Mouse (Mus musculus): ENCODE measurements around the gene Pdzrn4. TPM values are rescaled to one million over a fixed set of nuclear protein-coding genes. Genes with fewer than 3 reads are reported as not detected.

Gene Pdzrn4
- polyA plus RNA-seq, 1 experiment from 2014 or later = 0.06 TPM

DNA sequence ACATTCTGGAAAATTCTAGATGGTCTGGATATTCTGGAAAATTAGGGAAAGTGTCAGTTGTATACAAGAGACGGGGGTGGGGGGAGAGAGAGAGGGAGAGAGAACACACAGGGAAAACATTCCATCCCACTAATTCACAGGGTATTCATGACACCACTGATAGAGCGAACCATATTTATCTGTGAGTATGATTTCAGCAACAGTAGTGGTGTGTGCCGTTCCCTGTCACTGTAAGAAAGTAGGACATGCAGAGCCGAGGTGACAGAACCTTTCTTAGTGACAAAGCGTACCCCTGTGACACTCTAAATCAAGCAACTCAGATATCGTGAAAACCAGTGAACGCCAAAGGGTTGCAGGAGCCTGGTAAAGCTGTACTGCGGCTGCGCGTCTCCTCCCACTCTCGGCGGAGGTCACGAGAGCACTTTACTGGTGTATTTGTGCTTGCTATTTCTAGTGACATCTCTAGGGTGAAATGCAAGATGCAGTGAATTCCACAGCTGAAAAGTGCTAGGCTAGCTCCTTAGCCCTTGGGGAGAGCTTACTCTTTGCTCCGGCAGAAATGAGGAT, 237.4 kb downstream of the Pdzrn4 start:
- H3K36me3 ChIP-seq (replicated peaks) = no peaks in the 10 kb centered on the region
- WGBS (ENCODE audit: insufficient replicate concordance) = 80% methylated on average over 14 of the region's 14 CpGs

DNA sequence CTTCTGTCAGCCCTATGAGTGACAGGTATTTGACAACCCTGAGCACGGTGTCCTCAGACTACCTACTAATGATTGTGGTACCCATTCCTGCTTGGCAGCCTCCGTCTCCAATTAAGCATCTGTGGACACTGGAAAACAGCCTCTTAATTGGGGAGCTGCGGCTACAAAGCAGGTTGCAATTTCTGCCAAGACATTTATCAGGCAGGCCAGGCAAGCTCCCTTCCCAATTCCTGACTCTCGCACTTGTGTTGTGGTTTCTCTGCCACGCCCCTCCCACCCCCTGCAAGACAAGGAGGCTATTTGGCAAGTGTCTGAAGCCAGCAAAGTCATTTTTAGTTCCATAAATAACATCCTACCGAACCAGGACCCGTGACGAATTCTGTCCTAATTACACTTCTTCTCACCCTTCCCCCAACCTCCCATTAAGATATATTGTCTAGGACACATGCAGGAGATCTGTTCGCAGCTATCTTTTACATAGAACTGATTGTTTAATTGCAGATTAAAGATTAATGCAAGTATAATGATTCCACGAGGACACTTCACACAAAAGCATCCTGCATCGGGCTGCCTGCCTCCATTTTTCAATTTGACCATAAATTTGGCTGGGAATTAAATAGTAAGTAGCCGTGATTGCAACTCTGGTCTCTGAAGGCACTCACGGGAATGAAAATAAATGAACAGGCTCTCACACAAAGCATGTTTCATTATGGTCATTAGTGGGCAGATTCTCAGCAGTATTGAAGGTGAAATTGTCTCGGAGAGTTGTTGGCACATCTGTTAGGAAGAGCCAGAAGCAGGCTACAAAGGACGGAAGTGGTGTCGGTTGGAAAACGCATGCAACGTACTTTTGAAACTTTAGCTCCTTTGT, 243.8 kb downstream of the Pdzrn4 start:
- WGBS (ENCODE audit: insufficient replicate concordance) = 51% methylated on average over 18 of the region's 18 CpGs
- Histone ChIP-seq H3K4me1 (replicated peaks) (no peaks in the 10 kb centered on the region), H3K9me3 (replicated peaks) (no peaks in the 10 kb centered on the region), H3K36me3 (replicated peaks) (no peaks in the 10 kb centered on the region), H3K4me2 (no peak overlapping the region), H3K27me3 (no peaks in the 10 kb centered on the region), H3K27ac (replicated peaks) (no peak overlapping the region), H3K9ac (no peak overlapping the region), H3K4me3 (replicated peaks) (no peak overlapping the region)
- no peak for ATAC-seq (ENCODE audit: insufficient read depth)

More for the DNA sequence above, 237.4 kb downstream of the Pdzrn4 start:
- ATAC-seq (ENCODE audit: insufficient read depth) = no peak
- Histone ChIP-seq H3K4me1 (replicated peaks) (no peaks in the 10 kb centered on the region), H3K27ac (replicated peaks) (no peak overlapping the region), H3K9me3 (replicated peaks) (no peaks in the 10 kb centered on the region), H3K4me2 (no peak overlapping the region), H3K9ac (no peak overlapping the region), H3K4me3 (replicated peaks) (no peak overlapping the region), H3K27me3 (no peaks in the 10 kb centered on the region)

DNA sequence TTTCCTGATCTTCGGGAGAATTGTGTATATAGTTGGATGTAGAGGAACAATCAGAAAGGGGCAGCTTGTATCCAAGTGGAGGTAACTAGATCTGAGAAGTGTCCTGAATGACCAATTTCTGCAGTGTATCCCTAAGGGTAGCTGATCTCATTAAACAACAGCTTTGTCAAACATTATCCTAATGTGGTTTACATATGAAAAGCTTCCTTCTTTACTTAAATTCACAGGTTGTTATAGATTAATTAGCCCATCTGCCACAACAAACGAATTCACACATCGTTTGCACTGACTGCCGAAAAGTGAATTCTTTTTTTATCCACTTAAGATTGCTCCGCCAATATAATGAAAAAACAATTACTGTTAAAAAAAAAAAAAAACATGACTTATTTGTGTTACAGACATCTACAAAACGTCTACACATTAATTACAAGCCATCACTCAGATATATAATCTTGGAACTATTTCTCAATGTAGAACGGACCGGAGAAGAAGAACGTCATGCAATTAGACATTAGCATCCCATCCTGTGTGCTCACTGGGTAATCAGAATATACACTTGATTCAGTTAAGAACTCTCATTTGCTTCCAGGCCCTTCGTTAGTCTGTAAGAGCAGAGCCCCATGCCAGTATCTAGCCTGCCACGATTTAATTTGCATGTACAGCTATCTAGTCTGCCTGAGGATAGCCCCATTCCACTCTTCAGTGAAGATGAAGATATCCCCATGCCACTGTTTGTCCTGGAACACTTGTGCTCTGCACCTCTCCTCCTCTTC, 274.8 kb downstream of the Pdzrn4 start:
- Histone ChIP-seq H3K4me2 (no peak overlapping the region), H3K4me3 (replicated peaks) (no peak overlapping the region), H3K4me1 (replicated peaks) (no peaks in the 10 kb centered on the region), H3K27ac (replicated peaks) (no peak overlapping the region), H3K9me3 (replicated peaks) (no peaks in the 10 kb centered on the region; the same call in 1 of the 2 replicates), H3K36me3 (replicated peaks) (no peaks in the 10 kb centered on the region), H3K27me3 (no peaks in the 10 kb centered on the region), H3K9ac (no peak overlapping the region)
- ATAC-seq (ENCODE audit: insufficient read depth) = no peak
- 63% methylated on average over 11 of the region's 11 CpGs for WGBS (ENCODE audit: insufficient replicate concordance)

DNA sequence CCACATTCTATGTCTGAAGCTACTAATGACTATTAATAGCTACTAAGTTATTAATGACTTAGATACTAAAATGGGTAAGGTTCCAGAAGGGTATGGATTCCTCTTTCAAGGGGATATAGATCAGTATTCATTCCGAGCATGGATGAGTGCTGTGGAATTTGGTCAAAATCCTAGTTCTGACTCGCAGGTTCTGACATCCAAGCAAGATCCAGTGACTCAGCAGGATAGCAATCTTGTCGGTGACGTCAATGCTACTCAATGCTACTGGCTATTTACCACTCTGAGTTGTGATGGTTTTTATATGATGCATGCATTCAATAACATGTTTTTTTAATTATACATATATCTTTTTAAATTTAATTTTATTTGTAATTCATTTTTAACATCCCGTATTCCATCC, 279.4 kb downstream of the Pdzrn4 start:
- no peaks in the 10 kb centered on the region for H3K27me3 ChIP-seq
- no peaks in the 10 kb centered on the region; the same call in 1 of the 2 replicates for H3K9me3 ChIP-seq (replicated peaks)
- H3K9ac ChIP-seq = no peak overlapping the region
- H3K4me1 ChIP-seq (replicated peaks) = no peaks in the 10 kb centered on the region
- WGBS (ENCODE audit: insufficient replicate concordance) = 58% methylated on average over 5 of the region's 5 CpGs
- H3K27ac ChIP-seq (replicated peaks) = no peak overlapping the region
- ATAC-seq (ENCODE audit: insufficient read depth) = no peak
- H3K36me3 ChIP-seq (replicated peaks) = no peaks in the 10 kb centered on the region
- no peak overlapping the region for H3K4me3 ChIP-seq (replicated peaks)
- H3K4me2 ChIP-seq = no peak overlapping the region

DNA sequence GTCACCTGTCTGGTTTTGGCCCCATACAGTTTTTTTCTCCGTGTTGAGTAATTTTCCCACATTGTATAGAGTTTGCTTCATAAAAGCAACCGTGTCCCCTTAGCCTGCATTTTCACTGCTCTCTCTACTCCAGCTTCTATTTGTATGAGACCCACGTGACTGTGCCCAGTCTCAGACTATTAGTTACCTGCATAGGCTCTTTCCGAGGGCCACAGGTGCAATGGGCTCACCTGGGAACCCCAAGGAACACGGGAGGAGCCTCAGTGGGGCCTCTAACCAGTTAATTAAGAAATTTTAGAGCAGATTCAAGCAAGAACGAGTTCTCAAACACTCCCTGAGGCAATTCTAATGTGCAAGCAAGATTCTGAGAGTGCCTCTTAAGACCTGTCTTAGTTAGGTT, 281.7 kb downstream of the Pdzrn4 start:
- Histone ChIP-seq H3K27ac (replicated peaks) (no peak overlapping the region), H3K4me3 (replicated peaks) (no peak overlapping the region), H3K27me3 (no peaks in the 10 kb centered on the region), H3K9me3 (replicated peaks) (no peaks in the 10 kb centered on the region; the same call in 1 of the 2 replicates), H3K36me3 (replicated peaks) (no peaks in the 10 kb centered on the region), H3K4me1 (replicated peaks) (no peaks in the 10 kb centered on the region), H3K9ac (no peak overlapping the region), H3K4me2 (no peak overlapping the region)
- ATAC-seq (ENCODE audit: insufficient read depth) = no peak
- 45% methylated on average over 6 of the region's 6 CpGs for WGBS (ENCODE audit: insufficient replicate concordance)

DNA sequence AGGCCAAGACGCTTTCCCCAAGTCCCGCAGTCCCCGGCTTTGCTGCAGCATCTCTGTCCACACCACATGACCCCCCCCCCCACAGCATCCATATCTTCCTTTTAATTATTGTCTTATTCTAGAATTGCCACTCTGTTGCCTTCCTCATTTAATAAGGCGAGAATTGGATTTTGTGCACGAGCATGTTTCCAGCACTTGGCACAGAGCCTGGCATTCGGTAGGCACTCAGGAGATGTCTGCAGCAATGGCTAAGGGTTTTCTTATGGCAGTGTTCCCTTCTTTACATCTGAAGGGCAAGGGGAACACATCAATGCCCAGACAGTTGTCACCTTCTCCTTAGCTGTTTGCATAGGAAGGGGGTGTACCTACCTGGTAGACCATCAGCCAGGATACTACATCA, 282.9 kb downstream of the Pdzrn4 start:
- WGBS (ENCODE audit: insufficient replicate concordance) = 74% methylated on average over 6 of the region's 6 CpGs
- H3K4me1 ChIP-seq (replicated peaks) = no peaks in the 10 kb centered on the region
- no peak overlapping the region for H3K4me3 ChIP-seq (replicated peaks)
- H3K27ac ChIP-seq (replicated peaks) = no peak overlapping the region
- H3K36me3 ChIP-seq (replicated peaks) = no peaks in the 10 kb centered on the region
- ATAC-seq (ENCODE audit: insufficient read depth) = no peak
- H3K9me3 ChIP-seq (replicated peaks) = no peaks in the 10 kb centered on the region; the same call in 1 of the 2 replicates
- H3K27me3 ChIP-seq = no peaks in the 10 kb centered on the region
- no peak overlapping the region for H3K9ac ChIP-seq
- H3K4me2 ChIP-seq = no peak overlapping the region

DNA sequence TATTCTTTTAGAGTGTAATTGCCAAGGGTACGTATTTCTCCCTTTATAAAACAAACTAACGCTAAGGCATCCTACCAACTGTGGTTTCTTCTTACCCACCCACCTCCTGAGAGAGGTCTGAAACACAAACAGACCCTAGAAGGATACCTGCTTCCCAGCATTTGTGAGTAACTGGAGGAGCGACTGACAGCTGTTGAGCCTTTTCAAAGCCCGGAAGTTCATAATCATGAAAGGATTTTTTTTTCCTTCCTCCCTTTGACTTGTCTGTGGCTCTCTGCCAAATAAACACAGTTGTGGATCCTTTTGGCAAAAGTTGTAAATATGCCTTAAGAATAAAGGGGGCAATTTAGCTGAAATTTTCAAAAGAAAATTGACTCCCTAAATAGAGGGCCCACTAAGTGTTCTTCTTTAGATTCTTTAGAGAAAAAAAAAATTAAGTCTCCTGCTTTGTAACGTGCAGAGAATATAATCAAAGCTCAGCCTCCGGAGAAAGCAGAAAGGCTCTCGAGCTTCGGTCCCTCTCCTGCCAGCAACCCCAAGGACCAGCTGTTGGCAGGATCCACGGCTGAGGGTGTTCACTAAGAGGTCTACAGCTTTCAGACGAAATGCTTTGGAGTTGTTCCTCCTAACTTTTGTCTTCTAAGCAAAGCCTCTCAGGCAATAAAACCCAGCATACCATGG, 299.7 kb downstream of the Pdzrn4 start:
- Histone ChIP-seq H3K27me3 (no peaks in the 10 kb centered on the region), H3K9me3 (replicated peaks) (no peaks in the 10 kb centered on the region; the same call in 1 of the 2 replicates), H3K9ac (no peak overlapping the region), H3K27ac (replicated peaks) (no peak overlapping the region), H3K4me1 (replicated peaks) (no peaks in the 10 kb centered on the region), H3K36me3 (replicated peaks) (no peaks in the 10 kb centered on the region), H3K4me3 (replicated peaks) (no peak overlapping the region), H3K4me2 (no peak overlapping the region)
- ATAC-seq (ENCODE audit: insufficient read depth) = no peak
- WGBS (ENCODE audit: insufficient replicate concordance) = 43% methylated on average over 10 of the region's 10 CpGs

DNA sequence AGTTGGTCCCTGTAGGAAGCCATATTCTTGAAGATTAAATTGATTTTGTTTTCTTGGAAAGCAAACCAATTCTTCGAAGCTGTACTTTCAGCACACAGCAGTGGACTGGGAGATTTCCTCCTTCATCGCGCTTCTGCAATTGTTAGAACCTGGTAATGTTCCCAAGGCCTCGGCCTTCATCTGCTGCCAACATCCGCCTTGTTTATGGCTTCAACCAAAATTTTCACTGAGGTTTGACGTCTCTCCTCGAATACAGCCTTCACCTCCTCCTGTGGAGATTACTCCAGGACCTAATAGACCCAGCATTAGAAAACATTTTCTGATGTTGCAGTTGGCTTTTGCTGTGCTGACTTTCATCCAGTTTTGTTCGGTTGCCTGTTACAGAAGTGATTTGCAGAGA, 307.5 kb downstream of the Pdzrn4 start:
- 62% methylated on average over 8 of the region's 8 CpGs for WGBS (ENCODE audit: insufficient replicate concordance)
- Histone ChIP-seq H3K4me3 (replicated peaks) (no peak overlapping the region), H3K9me3 (replicated peaks) (no peaks in the 10 kb centered on the region)

DNA sequence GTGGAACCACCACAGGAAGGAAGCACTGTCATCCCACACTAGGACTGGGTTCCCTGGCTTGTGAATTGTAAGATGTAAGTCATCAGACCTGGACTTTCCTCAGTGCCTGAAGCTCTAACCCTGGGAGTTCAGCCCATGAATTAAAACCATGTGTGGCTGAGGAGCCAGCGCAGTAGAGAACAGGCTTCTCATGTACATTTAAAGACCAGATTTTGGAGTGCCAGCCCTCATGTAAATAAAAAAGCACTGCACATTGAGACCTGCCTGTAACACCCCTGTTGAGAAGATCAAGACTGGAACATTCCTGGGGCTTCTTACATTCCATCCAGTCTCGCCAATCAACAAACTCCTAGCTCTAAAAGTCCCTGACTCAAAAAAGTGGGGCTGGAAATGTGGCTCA, 342.0 kb downstream of the Pdzrn4 start:
- no peak overlapping the region for H3K4me3 ChIP-seq (replicated peaks)
- H3K9ac ChIP-seq = no peak overlapping the region
- WGBS (ENCODE audit: insufficient replicate concordance) = 55% methylated on average over 2 of the region's 2 CpGs
- H3K9me3 ChIP-seq (replicated peaks) = no peaks in the 10 kb centered on the region
- ATAC-seq (ENCODE audit: insufficient read depth) = no peak
- no peaks in the 10 kb centered on the region for H3K4me1 ChIP-seq (replicated peaks)
- no peak overlapping the region for H3K27ac ChIP-seq (replicated peaks)
- no peaks in the 10 kb centered on the region for H3K36me3 ChIP-seq (replicated peaks)
- H3K27me3 ChIP-seq = no peaks in the 10 kb centered on the region
- H3K4me2 ChIP-seq = no peak overlapping the region

More for the DNA sequence above, 307.5 kb downstream of the Pdzrn4 start:
- Histone ChIP-seq H3K4me1 (replicated peaks) (no peaks in the 10 kb centered on the region), H3K4me2 (no peak overlapping the region), H3K27ac (replicated peaks) (no peak overlapping the region), H3K27me3 (no peaks in the 10 kb centered on the region), H3K36me3 (replicated peaks) (no peaks in the 10 kb centered on the region), H3K9ac (no peak overlapping the region)
- no peak for ATAC-seq (ENCODE audit: insufficient read depth)

DNA sequence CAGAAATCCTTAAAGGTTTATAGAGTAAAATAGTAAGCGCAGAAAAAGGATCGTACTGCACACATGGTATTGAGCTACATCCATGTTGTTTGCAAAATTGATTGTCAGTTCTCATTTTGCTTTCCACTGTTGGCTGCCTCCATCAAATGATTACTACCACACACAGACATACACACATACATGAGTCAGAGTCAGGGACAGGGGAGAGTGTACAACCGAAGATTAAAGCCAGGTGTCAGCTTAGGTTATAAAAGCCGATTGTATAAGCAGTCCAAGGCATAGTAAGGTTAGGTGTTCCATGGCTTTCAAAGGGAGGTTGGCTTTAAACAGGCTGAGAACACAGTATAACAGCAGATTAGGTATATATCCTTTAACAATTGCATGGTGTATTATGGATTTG, 343.2 kb downstream of the Pdzrn4 start:
- Histone ChIP-seq H3K27me3 (no peaks in the 10 kb centered on the region), H3K9me3 (replicated peaks) (no peaks in the 10 kb centered on the region), H3K9ac (no peak overlapping the region), H3K4me1 (replicated peaks) (no peaks in the 10 kb centered on the region), H3K4me3 (replicated peaks) (no peak overlapping the region), H3K36me3 (replicated peaks) (no peaks in the 10 kb centered on the region), H3K27ac (replicated peaks) (no peak overlapping the region), H3K4me2 (no peak overlapping the region)
- 68% methylated on average over 4 of the region's 4 CpGs for WGBS (ENCODE audit: insufficient replicate concordance)
- ATAC-seq (ENCODE audit: insufficient read depth) = no peak

DNA sequence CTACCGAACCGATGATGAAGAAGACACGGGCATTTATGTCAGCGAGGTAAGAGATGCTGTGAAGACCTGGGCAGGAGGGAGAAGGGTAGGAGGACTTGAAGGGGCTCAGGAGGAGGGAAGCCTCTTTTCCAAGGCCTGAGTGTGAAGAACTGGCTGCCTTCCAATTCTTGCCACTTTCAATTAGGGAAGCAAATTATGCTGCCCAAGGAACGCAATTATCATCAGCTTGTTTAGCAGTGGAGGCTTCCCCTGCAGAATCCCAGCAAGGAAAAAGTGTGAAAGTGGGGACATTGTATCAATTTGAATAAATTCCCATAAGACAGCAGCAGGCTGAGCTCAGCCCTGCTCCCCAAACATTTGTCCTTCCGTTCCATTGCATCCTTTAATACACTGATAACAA, 346.9 kb downstream of the Pdzrn4 start:
- Histone ChIP-seq H3K9ac (no peak overlapping the region), H3K9me3 (replicated peaks) (no peaks in the 10 kb centered on the region), H3K4me1 (replicated peaks) (no peaks in the 10 kb centered on the region), H3K27ac (replicated peaks) (no peak overlapping the region), H3K27me3 (no peaks in the 10 kb centered on the region), H3K4me2 (no peak overlapping the region), H3K4me3 (replicated peaks) (no peak overlapping the region), H3K36me3 (replicated peaks) (no peaks in the 10 kb centered on the region)
- whole genome bisulfite sequencing (ENCODE audit: insufficient replicate concordance) = 73% methylated on average over 6 of the region's 6 CpGs
- ATAC-seq (ENCODE audit: insufficient read depth) = no peak
